Mouse (Mus musculus) C2C12 (cell line): ENCODE measurements around the gene Mob3b.

Experiments used
- CTCF ChIP-seq: IDR thresholded peaks from one replicate; pipeline ENCODE4 v1.5.1; 2011; ENCODE audit not compliant: control insufficient read depth, insufficient read depth, insufficient read length
- MYOD1 ChIP-seq: IDR thresholded peaks from one replicate; pipeline ENCODE4 v1.6.1; 2011; ENCODE audit warnings: low read depth; ENCODE audit not compliant: control insufficient read depth, insufficient read length

DNA sequence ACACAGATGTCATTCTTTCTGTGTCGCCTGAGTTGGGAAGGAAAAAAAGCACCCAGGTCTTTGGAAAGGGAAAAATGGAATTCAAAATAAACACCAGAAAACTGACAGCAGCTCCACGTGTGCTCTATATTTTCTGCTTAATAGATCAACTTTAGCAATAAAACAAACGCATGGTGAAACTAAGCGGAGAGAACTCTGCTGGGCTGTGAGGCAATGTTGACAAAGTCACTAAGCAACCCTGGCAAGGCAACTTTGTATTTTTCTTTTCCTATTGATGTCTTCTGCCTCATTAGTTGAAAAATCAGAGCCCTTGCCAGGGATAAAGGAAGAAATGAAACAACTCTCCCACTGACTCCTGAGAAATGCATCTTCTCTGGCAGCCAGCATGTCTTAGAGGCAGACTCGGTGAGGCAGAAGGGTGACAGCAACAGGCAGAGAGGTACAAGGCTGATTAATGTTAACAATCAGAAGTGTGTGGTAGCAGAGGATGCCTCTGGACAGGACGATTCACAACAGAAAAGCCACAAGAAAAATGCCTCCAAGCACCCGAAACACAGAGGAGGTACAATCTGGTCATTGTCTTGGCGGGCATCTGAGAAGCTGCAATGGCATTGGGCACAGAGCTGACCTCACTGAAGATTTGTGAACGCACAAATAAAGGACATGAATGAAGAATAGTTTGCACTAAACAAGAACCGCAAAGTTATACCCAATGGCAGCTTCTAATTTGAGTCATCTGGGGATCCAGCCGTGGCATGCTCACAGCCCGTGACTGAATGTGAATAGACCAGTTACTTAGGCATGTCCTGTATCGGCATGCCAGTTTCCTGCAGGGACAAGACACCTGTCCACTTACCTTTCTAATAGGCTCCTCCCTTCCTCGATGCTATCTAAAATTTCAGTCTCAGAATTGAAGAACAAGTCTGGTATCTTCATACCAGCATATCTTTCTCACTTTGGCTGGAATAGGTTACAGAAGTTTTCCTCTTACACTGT, 67.7 kb downstream of the Mob3b start:
- TF ChIP-seq CTCF (no peak), MYOD1 (no peak)
